Mouse (Mus musculus) E14TG2a.4 (cell line): ENCODE measurements around the gene Cfap58.

Source experiments
- H3K27me3 ChIP-seq: 2 replicates; pipeline ENCODE4 v1.6.1; 2014; ENCODE audit warnings: low read length, control low read depth; ENCODE audit not compliant: insufficient read depth
- H3K36me3 ChIP-seq: 2 replicates; pipeline ENCODE4 v1.6.1; 2014; ENCODE audit warnings: low read length, control low read depth; ENCODE audit not compliant: insufficient read depth
- H3K4me1 ChIP-seq: replicated peaks from 2 replicates; pipeline ENCODE4 v1.6.1; 2014; ENCODE audit warnings: low read depth, low read length, control low read depth
- H3K4me3 ChIP-seq: replicated peaks from 2 replicates; pipeline ENCODE4 v1.5.1; 2014; ENCODE audit warnings: mild to moderate bottlenecking, low read length
- H3K9me3 ChIP-seq: 2 replicates; pipeline ENCODE4 v1.6.1; 2014; ENCODE audit warnings: low read length, control low read depth
- CTCF ChIP-seq: conservative IDR thresholded peaks from 2 replicates; pipeline ENCODE4 v1.5.1; 2014; ENCODE audit warnings: low read length
- NANOG ChIP-seq: IDR thresholded peaks from 2 replicates; pipeline ENCODE4 v1.6.1; 2014; ENCODE audit warnings: borderline replicate concordance, low read length, mixed read lengths
- POU5F1 ChIP-seq: IDR thresholded peaks from 2 replicates; pipeline ENCODE4 v1.6.1; 2014; ENCODE audit warnings: low read length, borderline replicate concordance

Cfap58 gene

DNA sequence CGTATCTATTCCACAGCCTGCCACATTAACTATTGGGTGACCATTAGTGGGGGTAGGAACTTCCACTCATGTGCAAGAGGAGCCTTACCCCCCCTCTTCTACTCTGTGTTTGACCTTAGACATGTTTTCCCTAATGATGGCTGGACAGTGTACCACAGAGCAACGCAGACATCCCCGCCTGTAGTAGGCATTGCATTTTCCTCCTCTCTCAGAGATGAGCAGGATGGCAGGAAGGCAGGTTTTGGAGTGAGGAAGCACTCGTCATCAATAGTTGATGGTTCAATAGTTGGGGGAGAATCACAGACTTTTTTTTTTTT is 52.1 kb downstream of the Cfap58 start:
- no peaks in the 10 kb centered on the region for H3K9me3 ChIP-seq
- no peak for TF ChIP-seq POU5F1
- no peak for TF ChIP-seq CTCF
- no peak for TF ChIP-seq NANOG
- H3K27me3 ChIP-seq: peaks cover 9% of the 10 kb centered on the region; the same call in 1 of the 2 replicates

DNA sequence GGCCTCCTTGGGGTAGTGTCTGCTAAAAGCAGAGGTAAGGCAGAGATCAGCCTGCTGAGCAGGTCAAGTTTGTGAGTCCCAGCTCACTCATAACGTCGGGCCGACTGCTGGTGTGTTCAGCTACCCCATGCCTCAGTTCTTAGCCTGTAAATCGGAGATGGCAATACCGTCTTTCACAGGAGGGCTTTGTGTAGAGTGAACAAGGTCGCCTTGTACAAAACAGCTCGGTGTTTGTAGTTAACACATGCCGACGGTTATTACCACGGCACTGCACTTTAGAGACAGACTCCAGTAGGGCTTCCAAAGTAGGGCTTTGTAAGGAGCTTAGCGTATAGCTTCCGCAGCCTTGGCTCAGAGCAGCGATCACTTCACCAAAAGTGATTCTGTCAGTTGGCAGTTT is 63.8 kb downstream of the Cfap58 start:
- no peak for TF ChIP-seq POU5F1
- no peak for TF ChIP-seq NANOG
- TF ChIP-seq CTCF: no peak
- Histone ChIP-seq H3K4me1 (no peaks in the 10 kb centered on the region), H3K36me3 (no peaks in the 10 kb centered on the region)

More for the DNA sequence above, 52.1 kb downstream of the Cfap58 start:
- Histone ChIP-seq H3K4me1 (peaks cover 13% of the 10 kb centered on the region), H3K36me3 (no peaks in the 10 kb centered on the region), H3K4me3 (no peak overlapping the region)

DNA sequence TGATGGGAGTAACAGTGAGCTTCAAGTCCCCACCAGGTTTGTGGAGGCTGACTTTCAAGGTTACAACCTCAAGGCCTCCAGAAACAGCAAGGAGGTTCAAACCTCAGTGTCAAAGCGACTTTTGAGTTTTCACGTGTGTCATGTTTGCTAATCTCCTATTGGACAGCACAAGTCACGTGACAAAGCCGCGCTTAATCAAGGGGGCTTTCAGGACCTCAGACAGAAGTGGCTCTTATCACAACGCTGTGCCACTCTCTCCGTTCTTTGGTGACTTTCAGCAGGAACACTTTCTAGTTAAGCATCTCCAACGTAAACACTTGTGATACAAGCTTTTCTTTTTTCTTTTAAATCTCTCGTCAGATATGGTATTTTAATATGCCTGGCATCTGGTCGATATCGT is 64.3 kb downstream of the Cfap58 start:
- H3K27me3 ChIP-seq: no peaks in the 10 kb centered on the region
- H3K36me3 ChIP-seq: no peaks in the 10 kb centered on the region
- H3K4me3 ChIP-seq: no peak overlapping the region
- TF ChIP-seq POU5F1 (no peak), NANOG (no peak)
- H3K4me1 ChIP-seq: no peaks in the 10 kb centered on the region
- H3K9me3 ChIP-seq: no peaks in the 10 kb centered on the region

More for the DNA sequence above, 63.8 kb downstream of the Cfap58 start:
- no peaks in the 10 kb centered on the region for H3K9me3 ChIP-seq
- no peaks in the 10 kb centered on the region for H3K27me3 ChIP-seq
- H3K4me3 ChIP-seq: no peak overlapping the region

DNA sequence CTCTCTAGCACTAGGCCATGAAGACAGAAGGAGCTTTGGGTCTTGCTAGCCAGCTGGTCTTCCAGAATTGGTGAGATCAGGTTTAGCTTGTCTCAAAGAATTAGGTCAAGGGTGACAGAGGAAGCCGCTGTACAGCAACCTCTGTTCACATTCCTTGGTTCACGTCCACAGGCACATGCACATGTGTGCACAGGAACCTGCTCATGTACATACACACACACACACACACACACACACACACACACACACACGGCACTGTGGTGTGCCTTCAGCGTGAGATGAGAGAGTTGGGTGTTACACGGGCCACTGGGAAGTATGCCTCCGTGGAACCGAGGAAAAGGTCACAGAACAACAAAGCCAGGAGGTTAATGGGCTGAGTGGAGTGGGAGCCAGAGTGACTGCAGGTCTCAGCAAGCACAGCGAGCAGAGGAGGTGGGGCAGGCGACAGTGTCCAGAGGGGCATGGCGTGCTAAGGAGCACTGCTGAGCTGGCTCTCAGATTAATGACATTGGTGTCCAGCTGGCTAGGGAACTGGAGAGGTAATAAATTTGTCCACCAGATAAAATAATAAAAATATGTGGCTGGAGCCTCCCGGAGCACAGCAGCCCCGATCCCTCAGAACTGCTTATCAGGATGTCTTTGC is 71.4 kb downstream of the Cfap58 start:
- H3K27me3 ChIP-seq: no peaks in the 10 kb centered on the region
- H3K4me3 ChIP-seq: no peak overlapping the region
- TF ChIP-seq NANOG (no peak), POU5F1 (no peak), CTCF (no peak)
- no peaks in the 10 kb centered on the region for H3K36me3 ChIP-seq
- H3K4me1 ChIP-seq: no peaks in the 10 kb centered on the region
- H3K9me3 ChIP-seq: no peaks in the 10 kb centered on the region

DNA sequence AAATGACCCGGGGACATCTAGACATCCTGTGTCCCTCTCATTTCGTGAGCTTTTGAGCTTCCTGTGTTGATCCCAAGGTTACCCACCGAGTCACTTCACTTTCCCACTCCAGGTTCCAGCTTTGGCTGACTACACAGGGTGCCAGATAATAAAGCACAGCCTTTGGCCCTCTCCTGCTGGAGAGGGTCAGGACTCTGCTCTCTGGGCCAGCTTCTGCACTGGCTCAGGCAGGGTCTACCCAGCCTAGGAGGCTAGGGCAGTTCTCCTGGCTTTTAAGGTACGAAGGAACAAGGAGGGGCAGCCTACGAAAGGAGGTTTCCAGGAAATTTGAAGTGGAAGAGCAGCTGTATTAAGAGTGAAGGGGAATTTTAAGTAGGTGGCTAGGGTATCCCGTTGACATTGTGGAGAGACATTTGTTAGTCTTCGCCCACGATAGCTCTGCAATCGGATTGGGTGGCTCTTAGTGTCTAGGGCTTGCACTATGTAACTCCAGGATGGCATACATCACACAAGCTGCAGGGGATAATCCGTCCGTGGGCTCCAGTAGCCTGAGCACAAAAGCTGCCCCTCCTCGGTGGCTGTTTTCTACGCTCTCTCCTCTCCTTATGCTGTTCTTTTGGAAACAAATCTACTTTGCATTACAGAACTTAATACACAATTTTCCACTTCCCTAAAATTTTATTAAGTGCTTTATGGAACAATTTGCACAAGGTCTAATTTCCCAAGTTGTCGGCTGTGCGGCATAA is 72.3 kb downstream of the Cfap58 start:
- no peak for TF ChIP-seq NANOG
- no peak for TF ChIP-seq CTCF
- TF ChIP-seq POU5F1: no peak
- Histone ChIP-seq H3K36me3 (no peaks in the 10 kb centered on the region), H3K4me3 (no peak overlapping the region), H3K27me3 (no peaks in the 10 kb centered on the region), H3K4me1 (no peaks in the 10 kb centered on the region), H3K9me3 (no peaks in the 10 kb centered on the region)

DNA sequence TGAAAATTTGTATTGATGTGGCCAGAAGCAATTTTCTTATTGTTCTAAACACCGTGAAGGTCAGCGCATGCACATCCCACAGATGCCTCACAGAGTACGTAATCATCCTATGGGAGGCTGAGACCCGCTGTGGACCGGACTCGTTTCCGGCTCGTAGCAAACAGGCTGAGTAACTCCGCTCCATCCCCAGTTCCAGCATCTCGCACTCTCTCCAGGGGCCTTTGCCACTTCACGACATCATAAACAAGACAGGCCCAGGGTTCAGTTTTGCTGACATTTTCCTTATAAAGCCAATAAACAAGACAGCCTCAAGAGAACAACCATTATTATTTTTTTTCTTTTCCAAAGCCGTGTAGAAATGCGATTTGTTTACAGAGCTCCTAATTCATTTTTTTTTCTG is 82.6 kb downstream of the Cfap58 start:
- Histone ChIP-seq H3K4me3 (no peak overlapping the region), H3K4me1 (no peaks in the 10 kb centered on the region), H3K36me3 (no peaks in the 10 kb centered on the region), H3K9me3 (peaks cover 4% of the 10 kb centered on the region; the same call in 1 of the 2 replicates), H3K27me3 (no peaks in the 10 kb centered on the region)
- no peak for TF ChIP-seq NANOG
- no peak for TF ChIP-seq POU5F1
- no peak for TF ChIP-seq CTCF

DNA sequence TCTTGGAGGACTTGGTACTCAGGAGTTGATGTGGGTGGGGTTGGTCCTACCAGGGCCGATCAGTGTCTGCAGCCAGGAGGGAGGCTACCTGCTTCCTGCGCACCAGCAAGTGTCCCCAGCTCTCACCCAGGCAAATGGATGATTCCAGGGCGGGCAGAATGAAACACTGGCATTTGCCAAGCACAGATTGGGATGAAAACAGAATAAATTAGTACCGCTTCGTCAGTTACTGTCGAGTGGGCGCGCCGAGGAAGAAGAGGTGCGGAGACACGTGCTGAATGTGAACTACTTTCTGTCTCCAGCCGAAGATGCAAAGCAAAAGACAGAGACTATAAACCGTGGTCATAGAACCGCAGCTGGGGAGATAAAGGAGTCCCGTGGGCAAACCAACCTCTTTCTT is 84.0 kb downstream of the Cfap58 start:
- Histone ChIP-seq H3K36me3 (no peaks in the 10 kb centered on the region), H3K27me3 (no peaks in the 10 kb centered on the region), H3K9me3 (peaks cover 4% of the 10 kb centered on the region; the same call in 1 of the 2 replicates), H3K4me3 (no peak overlapping the region), H3K4me1 (no peaks in the 10 kb centered on the region)
- TF ChIP-seq CTCF (no peak), POU5F1 (no peak), NANOG (no peak)

DNA sequence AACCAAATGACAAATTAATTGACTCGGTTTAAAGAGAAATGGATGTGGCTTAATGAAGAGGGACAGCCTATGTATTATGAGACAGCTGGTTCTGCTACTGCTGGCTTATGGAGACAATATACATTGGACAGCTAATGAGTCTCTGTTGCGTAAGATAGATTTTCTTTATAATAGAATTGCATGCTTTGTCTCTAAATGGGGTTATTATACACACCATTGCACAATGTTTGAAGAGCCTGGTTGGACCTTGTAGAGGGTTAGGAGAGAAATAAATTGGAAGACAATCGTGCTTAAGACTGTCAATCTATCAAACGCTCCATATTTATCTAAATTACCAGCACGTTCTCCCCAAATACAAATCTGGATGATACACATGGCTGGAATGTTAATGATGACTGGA is 85.3 kb downstream of the Cfap58 start:
- Histone ChIP-seq H3K36me3 (no peaks in the 10 kb centered on the region), H3K4me1 (no peaks in the 10 kb centered on the region), H3K9me3 (peaks cover 4% of the 10 kb centered on the region; the same call in 1 of the 2 replicates), H3K27me3 (no peaks in the 10 kb centered on the region), H3K4me3 (no peak overlapping the region)
- TF ChIP-seq NANOG: no peak
- no peak for TF ChIP-seq POU5F1
- TF ChIP-seq CTCF: no peak

DNA sequence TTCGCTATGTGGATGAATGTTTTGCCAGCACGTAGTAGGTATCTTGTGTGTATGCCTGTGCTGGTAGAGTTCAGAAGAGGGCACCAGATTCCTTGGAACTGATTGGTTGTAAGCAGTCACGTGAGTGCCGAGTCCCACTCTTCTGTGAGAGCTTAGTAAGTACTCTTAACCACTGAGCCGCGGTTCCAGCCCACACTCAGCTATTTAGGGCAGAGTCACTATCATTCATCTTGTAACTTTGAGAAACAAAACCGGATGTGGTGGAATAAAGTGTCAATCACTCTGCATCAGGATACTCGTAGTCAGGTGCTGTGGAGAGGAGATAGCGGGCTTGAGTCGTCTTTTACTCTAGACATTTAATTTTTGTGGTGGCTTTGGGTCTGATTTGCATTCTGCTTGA is 86.3 kb downstream of the Cfap58 start:
- Histone ChIP-seq H3K4me3 (no peak overlapping the region), H3K4me1 (no peaks in the 10 kb centered on the region), H3K9me3 (peaks cover 4% of the 10 kb centered on the region; the same call in 1 of the 2 replicates), H3K36me3 (no peaks in the 10 kb centered on the region), H3K27me3 (no peaks in the 10 kb centered on the region)
- TF ChIP-seq NANOG (no peak), CTCF (no peak), POU5F1 (no peak)
